Mouse (Mus musculus) intestine, embryonic 15.5 days (tissue): ENCODE measurements around the gene Hspb9. TPM values are rescaled to one million over a fixed set of nuclear protein-coding genes. Genes with fewer than 3 reads are reported as not detected.

Source experiments
- ATAC-seq: fragments of 200-750 bp; cut with Nextera tagmentation; 2 replicates; pipeline ENCODE4 v1.8.0; 2017; ENCODE audit warnings: moderate TSS enrichment, moderate library complexity
- H3K27ac ChIP-seq: fragments of 300-500 bp; sonication (generic); 2 replicates; pipeline ENCODE4 v1.5.1; 2015; ENCODE audit warnings: mild to moderate bottlenecking, inconsistent platforms
- H3K27me3 ChIP-seq: fragments of 300-500 bp; sonication (generic); replicated peaks from 2 replicates; pipeline ENCODE4 v1.6.1; 2015; ENCODE audit warnings: inconsistent platforms
- H3K36me3 ChIP-seq: fragments of 300-500 bp; sonication (generic); 2 replicates; pipeline ENCODE4 v1.6.1; 2015; ENCODE audit warnings: inconsistent platforms
- H3K4me1 ChIP-seq: fragments of 300-500 bp; sonication (generic); replicated peaks from 2 replicates; pipeline ENCODE4 v1.6.1; 2015; ENCODE audit warnings: inconsistent platforms
- H3K4me2 ChIP-seq: fragments of 300-500 bp; sonication (generic); replicated peaks from 2 replicates; pipeline ENCODE4 v1.6.1; 2015; ENCODE audit warnings: mild to moderate bottlenecking, inconsistent platforms
- H3K4me3 ChIP-seq: fragments of 300-500 bp; sonication (generic); replicated peaks from 2 replicates; pipeline ENCODE4 v1.5.1; 2015; ENCODE audit warnings: inconsistent platforms
- H3K9ac ChIP-seq: fragments of 300-500 bp; sonication (generic); 2 replicates; pipeline ENCODE4 v1.6.1; 2015; ENCODE audit warnings: inconsistent platforms
- H3K9me3 ChIP-seq: fragments of 300-500 bp; sonication (generic); 2 replicates; pipeline ENCODE4 v1.6.1; 2016; ENCODE audit warnings: inconsistent platforms
- WGBS: fragments of 180-500 bp; shearing (Covaris S2); methylation state at CpG from one replicate; pipeline ENCODE4 v1.1.7; 2015; 5-methylcytosine and 5-hydroxymethylcytosine counted together
- polyA plus RNA-seq: library from polyadenylated mRNA; unstranded; fragments of >200 nt; fragmentation: Nextera tagmentation; extraction: Ambion mirVana; gene quantifications from 2 replicates; pipeline ENCODE4 v1.2.1, GENCODE M21; 2015

Gene Hspb9
- polyA plus RNA-seq, 1 experiment from 2014 or later: 0.54 TPM

- no peaks in the 10 kb centered on the region for H3K36me3 ChIP-seq
- peaks cover 10% of the 10 kb centered on the region; the same call in 1 of the 2 replicates for H3K4me1 ChIP-seq
- H3K9ac ChIP-seq: peak within 1 kb of the TSS; percentile 24; the same call in 1 of the 2 replicates
- peaks cover 5% of the 10 kb centered on the region; the same call in 1 of the 2 replicates for H3K27me3 ChIP-seq
- ATAC-seq: peak; percentile 68
- peak within 1 kb of the TSS; percentile 30 for H3K4me3 ChIP-seq
- WGBS: under 1% methylated on average over 23 of the region's 23 CpGs
- no peaks in the 10 kb centered on the region for H3K9me3 ChIP-seq
- H3K4me2 ChIP-seq: peak within 1 kb of the TSS; percentile 71
- no peak within 1 kb of the TSS for H3K27ac ChIP-seq
These were observed 21.5 kb upstream of the Hspb9 start, which contains the start of gene Zfp385c for GRCm38 (mm10) chr11:100692164-100692616. Gene Zfp385c, minus strand, starts transcription at chr11:100692455.

GRCm38 (mm10) chr11:100693154-100693553 lies 20.5 kb upstream of the Hspb9 start:
- Histone ChIP-seq H3K4me2 (no peak overlapping the region), H3K27ac (no peak overlapping the region), H3K36me3 (no peaks in the 10 kb centered on the region), H3K4me1 (peaks cover 10% of the 10 kb centered on the region; the same call in 1 of the 2 replicates), H3K27me3 (peaks cover 5% of the 10 kb centered on the region; the same call in 1 of the 2 replicates), H3K4me3 (no peak overlapping the region), H3K9ac (no peak overlapping the region), H3K9me3 (no peaks in the 10 kb centered on the region)
- WGBS: 23% methylated on average over 5 of the region's 5 CpGs
- ATAC-seq: no peak

GRCm38 (mm10) chr11:100694926-100695325 lies 18.7 kb upstream of the Hspb9 start:
- no peaks in the 10 kb centered on the region for H3K9me3 ChIP-seq
- 38% methylated on average over 5 of the region's 5 CpGs for WGBS
- H3K9ac ChIP-seq: no peak overlapping the region
- no peak for ATAC-seq
- no peak overlapping the region for H3K4me3 ChIP-seq
- H3K36me3 ChIP-seq: no peaks in the 10 kb centered on the region
- no peak overlapping the region for H3K27ac ChIP-seq
- peaks cover 5% of the 10 kb centered on the region; the same call in 1 of the 2 replicates for H3K27me3 ChIP-seq
- H3K4me1 ChIP-seq: peaks cover 10% of the 10 kb centered on the region; the same call in 1 of the 2 replicates
- no peak overlapping the region for H3K4me2 ChIP-seq

- 75% methylated on average over 7 of the region's 7 CpGs for WGBS
- Histone ChIP-seq H3K36me3 (no peaks in the 10 kb centered on the region), H3K9me3 (no peaks in the 10 kb centered on the region), H3K9ac (no peak overlapping the region), H3K27ac (no peak overlapping the region), H3K4me3 (no peak overlapping the region), H3K4me2 (no peak overlapping the region), H3K4me1 (peaks cover 14% of the 10 kb centered on the region; the same call in 1 of the 2 replicates), H3K27me3 (no peaks in the 10 kb centered on the region)
- ATAC-seq: no peak
These were observed 15.7 kb upstream of the Hspb9 start for GRCm38 (mm10) chr11:100697921-100698320.

GRCm38 (mm10) chr11:100700710-100701109 lies 12.9 kb upstream of the Hspb9 start:
- peak overlapping the region; percentile 52; the same call in 1 of the 2 replicates for H3K4me2 ChIP-seq
- H3K27me3 ChIP-seq: no peaks in the 10 kb centered on the region
- peaks cover 19% of the 10 kb centered on the region; the same call in 1 of the 2 replicates for H3K4me1 ChIP-seq
- ATAC-seq: no peak
- peaks cover 11% of the 10 kb centered on the region for H3K36me3 ChIP-seq
- H3K9me3 ChIP-seq: no peaks in the 10 kb centered on the region
- no peak overlapping the region for H3K4me3 ChIP-seq
- no peak overlapping the region for H3K9ac ChIP-seq
- WGBS: 77% methylated on average over 3 of the region's 3 CpGs
- no peak overlapping the region for H3K27ac ChIP-seq

- no peak for ATAC-seq
- Histone ChIP-seq H3K4me3 (peak overlapping the region; percentile 14), H3K9ac (no peak overlapping the region), H3K4me2 (peak overlapping the region; percentile 52), H3K9me3 (no peaks in the 10 kb centered on the region), H3K36me3 (peaks cover 16% of the 10 kb centered on the region), H3K27me3 (no peaks in the 10 kb centered on the region), H3K27ac (no peak overlapping the region), H3K4me1 (peaks cover 19% of the 10 kb centered on the region; the same call in 1 of the 2 replicates)
- WGBS: 9% methylated on average over 14 of the region's 14 CpGs
These were observed 12.3 kb upstream of the Hspb9 start for GRCm38 (mm10) chr11:100701301-100701700.

- no peak overlapping the region for H3K9ac ChIP-seq
- WGBS: 39% methylated on average over 19 of the region's 19 CpGs
- 0 out of 2 replicates have a peak overlapping the region, but pooled peaks have one; percentile 9 for H3K4me3 ChIP-seq
These were observed 11.4 kb upstream of the Hspb9 start for GRCm38 (mm10) chr11:100702081-100702851.

GRCm38 (mm10) chr11:100702906-100703305 lies 10.7 kb upstream of the Hspb9 start:
- 0 out of 2 replicates have a peak overlapping the region, but pooled peaks have one; percentile 9 for H3K4me3 ChIP-seq
- ATAC-seq: no peak
- WGBS: 49% methylated on average over 7 of the region's 7 CpGs

More at GRCm38 (mm10) chr11:100702081-100702851, 11.4 kb upstream of the Hspb9 start:
- H3K4me1 ChIP-seq: peaks cover 19% of the 10 kb centered on the region; the same call in 1 of the 2 replicates
- H3K9me3 ChIP-seq: no peaks in the 10 kb centered on the region
- H3K27me3 ChIP-seq: no peaks in the 10 kb centered on the region
- no peak overlapping the region for H3K27ac ChIP-seq
- H3K36me3 ChIP-seq: peaks cover 24% of the 10 kb centered on the region
- peak overlapping the region; percentile 46 for H3K4me2 ChIP-seq
- ATAC-seq: peak; percentile 66

GRCm38 (mm10) chr11:100703366-100703765 lies 10.3 kb upstream of the Hspb9 start:
- Histone ChIP-seq H3K36me3 (peaks cover 33% of the 10 kb centered on the region), H3K27ac (no peak overlapping the region), H3K4me2 (peak overlapping the region; percentile 46; the same call in 1 of the 2 replicates), H3K9ac (no peak overlapping the region), H3K4me1 (peaks cover 19% of the 10 kb centered on the region; the same call in 1 of the 2 replicates), H3K4me3 (no peak overlapping the region), H3K27me3 (no peaks in the 10 kb centered on the region), H3K9me3 (no peaks in the 10 kb centered on the region)
- ATAC-seq: no peak
- WGBS: 66% methylated on average over 11 of the region's 11 CpGs

More at GRCm38 (mm10) chr11:100702906-100703305, 10.7 kb upstream of the Hspb9 start:
- peaks cover 29% of the 10 kb centered on the region for H3K36me3 ChIP-seq
- peak overlapping the region; percentile 46 for H3K4me2 ChIP-seq
- H3K9me3 ChIP-seq: no peaks in the 10 kb centered on the region
- no peaks in the 10 kb centered on the region for H3K27me3 ChIP-seq
- H3K27ac ChIP-seq: no peak overlapping the region
- H3K4me1 ChIP-seq: peaks cover 19% of the 10 kb centered on the region; the same call in 1 of the 2 replicates
- H3K9ac ChIP-seq: no peak overlapping the region

GRCm38 (mm10) chr11:100703851-100704531 lies 9.7 kb upstream of the Hspb9 start, which contains the start of gene Dhx58:
Gene Dhx58, minus strand, starts transcription at chr11:100704271.
- peaks cover 19% of the 10 kb centered on the region; the same call in 1 of the 2 replicates for H3K4me1 ChIP-seq
- no peak within 1 kb of the TSS for H3K4me3 ChIP-seq
- no peaks in the 10 kb centered on the region for H3K9me3 ChIP-seq
- WGBS: 68% methylated on average over 7 of the region's 7 CpGs
- H3K36me3 ChIP-seq: peaks cover 39% of the 10 kb centered on the region
- H3K4me2 ChIP-seq: peak within 1 kb of the TSS; percentile 46; the same call in 1 of the 2 replicates
- H3K27me3 ChIP-seq: no peaks in the 10 kb centered on the region
- ATAC-seq: no peak
- no peak within 1 kb of the TSS for H3K9ac ChIP-seq
- no peak within 1 kb of the TSS for H3K27ac ChIP-seq

- Histone ChIP-seq H3K27ac (no peak overlapping the region), H3K27me3 (no peaks in the 10 kb centered on the region), H3K4me2 (no peak overlapping the region), H3K4me3 (no peak overlapping the region), H3K9ac (no peak overlapping the region), H3K36me3 (peaks cover 49% of the 10 kb centered on the region), H3K4me1 (peaks cover 19% of the 10 kb centered on the region; the same call in 1 of the 2 replicates), H3K9me3 (no peaks in the 10 kb centered on the region)
- WGBS: 90% methylated on average over 23 of the region's 23 CpGs
- no peak for ATAC-seq
These were observed 8.4 kb upstream of the Hspb9 start for GRCm38 (mm10) chr11:100705095-100705747.
